Mouse (Mus musculus) testis, adult 2 months (tissue): ENCODE measurements around the gene Pcbp4. TPM values are rescaled to one million over a fixed set of nuclear protein-coding genes. Genes with fewer than 3 reads are reported as not detected.

Source experiments
- H3K27ac ChIP-seq: fragments of 200-500 bp; 2 replicates; pipeline ENCODE4 v1.5.1; 2012; ENCODE audit warnings: low read depth, low read length; ENCODE audit not compliant: control insufficient read depth, insufficient read depth
- H3K27me3 ChIP-seq: fragments of 200-500 bp; 2 replicates; pipeline ENCODE4 v1.6.1; 2012; ENCODE audit warnings: mild to moderate bottlenecking, low read length, moderate library complexity; ENCODE audit not compliant: control insufficient read depth, insufficient read depth
- H3K36me3 ChIP-seq: fragments of 200-500 bp; 2 replicates; pipeline ENCODE4 v1.6.1; 2012; ENCODE audit warnings: mild to moderate bottlenecking, low read length; ENCODE audit not compliant: control insufficient read depth, insufficient read depth
- H3K4me1 ChIP-seq: fragments of 200-500 bp; 2 replicates; pipeline ENCODE4 v1.6.1; 2012; ENCODE audit warnings: low read length; ENCODE audit not compliant: control insufficient read depth, insufficient read depth
- H3K4me3 ChIP-seq: fragments of 200-500 bp; 2 replicates; pipeline ENCODE4 v1.5.1; 2012; ENCODE audit warnings: low read depth, mild to moderate bottlenecking, low read length, moderate library complexity, mixed read lengths; ENCODE audit not compliant: control insufficient read depth
- CTCF ChIP-seq: fragments of 200-500 bp; IDR thresholded peaks from 2 replicates; pipeline ENCODE4 v1.5.1; 2012; ENCODE audit warnings: low read depth, mild to moderate bottlenecking, inconsistent platforms, low read length, moderate library complexity; ENCODE audit not compliant: control insufficient read depth, insufficient read depth, insufficient replicate concordance
- POLR2A ChIP-seq: fragments of 200-500 bp; IDR thresholded peaks from 2 replicates; pipeline ENCODE4 v1.6.1; 2012; ENCODE audit warnings: low read depth, mild to moderate bottlenecking, inconsistent platforms, low read length, moderate library complexity; ENCODE audit not compliant: control insufficient read depth
- polyA plus RNA-seq: library from polyadenylated mRNA; depleted of rRNA; stranded (reverse); fragments of >200 nt; gene quantifications from 2 replicates; pipeline ENCODE4 v1.2.3, GENCODE M21; 2012

The Pcbp4 gene
- polyA plus RNA-seq, 1 experiment = 65.7 TPM

DNA sequence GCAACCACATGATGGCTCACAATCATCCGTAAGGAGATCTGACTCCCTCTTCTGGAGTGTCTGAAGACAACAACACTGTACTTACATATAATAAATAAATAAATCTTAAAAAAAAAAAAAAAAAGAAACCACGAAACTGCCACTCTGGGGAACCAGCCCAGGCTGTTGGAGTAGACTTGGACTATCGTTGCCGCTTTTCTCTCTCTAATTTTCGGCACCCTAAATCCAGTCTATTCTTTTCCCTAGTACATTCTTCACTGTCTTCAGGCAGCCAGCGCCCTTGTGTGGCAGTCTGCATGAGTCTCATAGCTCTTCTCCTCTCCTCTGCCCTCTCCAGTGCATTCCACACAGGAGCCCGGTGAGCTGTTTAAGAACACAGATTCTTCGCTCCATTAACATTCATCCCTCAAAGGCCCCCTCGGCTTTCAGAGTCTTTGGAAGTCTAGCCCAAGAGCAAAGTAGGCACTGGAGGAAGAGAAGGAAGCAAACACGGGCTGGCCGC lies 24.3 kb upstream of the Pcbp4 start:
- TF ChIP-seq CTCF = no peak
- H3K27me3 ChIP-seq = no peaks in the 10 kb centered on the region
- peak overlapping the region; percentile 82 for H3K27ac ChIP-seq

DNA sequence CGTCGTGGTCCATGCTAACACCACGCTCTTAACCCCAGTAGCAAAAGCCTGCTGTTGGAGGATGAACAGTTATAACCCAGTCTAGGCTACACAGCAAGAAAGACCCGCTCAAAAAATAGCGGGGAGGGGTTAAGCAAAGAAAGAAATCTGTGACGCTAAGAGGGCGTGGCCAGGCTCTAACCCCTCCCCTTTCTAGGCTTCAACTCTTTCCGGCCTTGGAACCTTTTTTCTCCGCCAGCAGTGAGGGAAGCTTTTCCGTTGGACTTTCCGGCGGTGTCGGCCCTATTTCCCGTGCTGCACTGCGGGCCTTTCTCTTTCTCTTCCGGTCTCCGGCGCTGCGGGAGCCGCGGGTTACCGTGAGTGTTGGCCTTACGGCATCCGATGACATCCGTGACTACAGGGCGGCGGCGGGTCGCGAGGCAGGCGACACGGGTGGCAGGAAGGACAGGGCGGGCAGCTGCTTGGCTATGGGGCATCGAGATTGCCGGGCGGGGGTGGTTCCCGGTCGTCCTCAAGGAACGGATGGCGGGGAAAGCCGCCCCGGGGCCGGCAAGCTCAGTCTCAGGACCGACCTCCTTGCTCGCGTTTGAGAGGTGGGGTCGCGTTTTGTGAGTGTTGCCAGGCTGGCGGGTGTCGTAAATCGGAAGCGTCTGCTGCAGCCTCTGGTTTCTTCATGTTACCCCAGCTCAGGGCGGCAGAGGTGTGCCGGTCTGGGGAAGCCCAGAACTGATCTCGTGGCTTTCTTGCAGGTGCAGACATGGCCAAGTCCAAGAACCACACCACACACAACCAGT lies 23.7 kb upstream of the Pcbp4 start, which contains the start of gene Rpl29:
Rpl29 (plus strand) TSS at position 234 of the 794 bp plus-strand sequence.
- Histone ChIP-seq H3K4me3 (peak within 1 kb of the TSS; percentile 87), H3K27me3 (no peaks in the 10 kb centered on the region), H3K27ac (peak within 1 kb of the TSS; percentile 82), H3K4me1 (peaks cover 2% of the 10 kb centered on the region; the same call in 1 of the 2 replicates), H3K36me3 (no peaks in the 10 kb centered on the region; the same call in none of the 2 replicates)
- TF ChIP-seq POLR2A (peak; percentile 58; the same call in 1 of the 2 replicates), CTCF (no peak)

More for the DNA sequence above, 24.3 kb upstream of the Pcbp4 start:
- H3K4me3 ChIP-seq = peak overlapping the region; percentile 87
- H3K4me1 ChIP-seq = peaks cover 2% of the 10 kb centered on the region; the same call in 1 of the 2 replicates
- H3K36me3 ChIP-seq = no peaks in the 10 kb centered on the region; the same call in none of the 2 replicates

DNA sequence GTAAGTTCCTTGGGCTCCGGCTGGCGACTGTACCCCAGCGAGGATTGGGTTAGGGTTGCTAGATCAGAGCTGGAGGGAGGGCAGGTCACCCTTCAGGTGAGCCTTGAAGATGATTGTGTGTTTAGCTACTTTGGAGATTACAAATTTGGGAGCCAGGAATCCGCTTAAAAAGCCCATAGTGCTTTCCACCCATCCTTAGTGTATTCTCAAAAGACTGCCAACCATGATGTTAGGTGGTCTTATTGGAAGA lies 23.2 kb upstream of the Pcbp4 start:
- peak overlapping the region; percentile 68; the same call in 1 of the 2 replicates for H3K27ac ChIP-seq
- peaks cover 2% of the 10 kb centered on the region; the same call in 1 of the 2 replicates for H3K4me1 ChIP-seq
- TF ChIP-seq POLR2A (no peak), CTCF (no peak)
- no peaks in the 10 kb centered on the region for H3K27me3 ChIP-seq
- H3K36me3 ChIP-seq = no peaks in the 10 kb centered on the region; the same call in none of the 2 replicates
- H3K4me3 ChIP-seq = peak overlapping the region; percentile 87

DNA sequence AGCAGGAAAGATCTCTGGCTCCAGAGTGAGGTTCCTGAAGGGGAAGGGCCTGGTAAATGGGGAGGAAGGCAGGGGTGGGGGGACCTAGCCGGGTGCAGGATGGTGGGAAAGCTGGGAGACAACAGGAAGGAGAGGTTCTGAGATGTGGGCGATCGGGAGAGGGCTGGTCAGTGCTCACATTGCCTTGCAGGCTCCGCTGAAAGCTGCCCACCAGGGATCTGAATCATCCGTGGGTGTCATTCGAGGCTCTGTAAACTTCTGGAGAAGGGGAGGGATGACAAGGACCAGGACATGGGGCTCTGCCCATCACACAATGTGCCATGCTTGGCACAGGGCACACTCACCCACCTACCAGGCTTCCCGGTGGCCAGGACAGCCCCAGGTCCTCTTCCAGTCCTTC lies 19.7 kb upstream of the Pcbp4 start:
- Histone ChIP-seq H3K27ac (no peak overlapping the region), H3K36me3 (no peaks in the 10 kb centered on the region; the same call in none of the 2 replicates), H3K27me3 (no peaks in the 10 kb centered on the region), H3K4me3 (no peak overlapping the region), H3K4me1 (peaks cover 11% of the 10 kb centered on the region)
- TF ChIP-seq POLR2A (no peak), CTCF (no peak)

DNA sequence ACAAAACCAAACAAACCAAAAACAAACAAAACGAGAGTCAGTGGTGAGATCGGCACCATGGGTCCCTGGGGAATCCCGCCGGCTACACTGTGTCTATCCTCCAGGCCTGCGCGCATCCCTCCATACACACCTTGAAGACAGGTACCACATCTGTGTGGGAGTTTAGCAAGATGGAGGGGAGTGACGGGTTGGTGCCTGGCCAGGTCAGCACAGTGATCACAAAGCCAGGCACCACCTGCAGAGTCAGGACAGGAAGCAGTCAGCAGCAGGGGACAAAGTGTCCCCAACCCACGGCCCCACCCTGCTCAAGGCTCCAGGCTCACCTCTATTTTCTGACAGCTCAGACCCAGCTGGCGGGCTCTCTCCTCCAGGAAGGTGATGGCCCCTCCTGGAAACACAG lies 16.5 kb upstream of the Pcbp4 start:
- Histone ChIP-seq H3K4me3 (no peak overlapping the region), H3K4me1 (peaks cover 15% of the 10 kb centered on the region), H3K27me3 (no peaks in the 10 kb centered on the region), H3K27ac (no peak overlapping the region), H3K36me3 (no peaks in the 10 kb centered on the region; the same call in none of the 2 replicates)
- TF ChIP-seq POLR2A = no peak
- TF ChIP-seq CTCF = no peak

DNA sequence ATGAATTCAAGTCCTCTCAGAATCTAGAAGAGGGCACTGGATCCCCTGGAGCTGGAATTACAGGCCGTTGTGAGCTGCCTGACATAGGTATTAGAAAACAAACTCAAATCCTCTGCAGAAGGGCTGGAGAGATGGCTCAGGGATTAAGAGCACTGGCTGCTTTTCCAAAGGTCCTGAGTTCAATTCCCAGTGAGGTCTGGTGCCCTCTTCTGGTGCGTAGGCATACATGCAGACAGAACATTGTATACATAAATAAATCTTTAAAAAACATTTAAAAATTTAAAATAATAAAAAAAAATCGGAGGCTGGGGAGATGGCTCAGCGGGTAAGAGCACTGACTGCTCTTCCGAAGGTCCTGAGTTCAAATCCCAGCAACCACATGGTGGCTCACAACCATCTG lies 10.4 kb upstream of the Pcbp4 start:
- no peaks in the 10 kb centered on the region; the same call in none of the 2 replicates for H3K36me3 ChIP-seq
- peaks cover 19% of the 10 kb centered on the region for H3K4me1 ChIP-seq
- H3K4me3 ChIP-seq = no peak overlapping the region
- no peak overlapping the region for H3K27ac ChIP-seq
- no peaks in the 10 kb centered on the region for H3K27me3 ChIP-seq
- no peak for TF ChIP-seq POLR2A

DNA sequence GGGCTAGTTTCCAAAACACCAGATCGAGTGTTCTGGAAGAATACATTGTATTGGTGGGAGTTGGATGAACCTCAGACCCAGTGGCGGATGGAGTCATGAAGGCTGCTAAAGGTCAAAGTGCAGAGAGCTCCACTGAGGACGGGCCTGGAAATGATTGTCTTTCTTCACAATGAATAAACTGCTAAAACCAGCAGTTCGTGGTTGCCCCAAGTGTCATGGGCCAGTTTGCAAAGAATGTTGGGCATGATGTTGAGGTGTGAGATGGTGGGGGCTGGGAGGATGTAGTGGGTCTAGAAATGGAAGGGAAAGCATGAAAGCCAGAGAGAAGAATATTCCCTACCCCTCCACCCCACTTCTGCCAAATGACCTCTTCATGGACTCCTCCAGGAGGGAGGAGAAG lies 8.3 kb upstream of the Pcbp4 start:
- Histone ChIP-seq H3K36me3 (no peaks in the 10 kb centered on the region; the same call in none of the 2 replicates), H3K27me3 (no peaks in the 10 kb centered on the region), H3K4me1 (peaks cover 18% of the 10 kb centered on the region), H3K4me3 (no peak overlapping the region), H3K27ac (no peak overlapping the region; the same call in 1 of the 2 replicates)
- TF ChIP-seq POLR2A = no peak
- TF ChIP-seq CTCF = no peak
